Mouse (Mus musculus) kidney, postnatal 0 days (tissue): ENCODE measurements at regions not wholly inside any gene's neighbourhood (a gene's known extent, or its start where the extent isn't known, plus 50 kb on each side); places are given as distances from the start of the nearest gene placed in this dataset.
"Not testable (repeated sequence)": the region's sequence is repeated elsewhere in the genome, so short reads cannot be mapped to it uniquely, and the experiment has no call there.

Source experiments
- ATAC-seq: fragments of 200-750 bp; cut with Nextera tagmentation; replicated peaks from 2 replicates; pipeline ENCODE4 v1.8.0; 2017; ENCODE audit warnings: low read depth, moderate number of reproducible peaks, moderate TSS enrichment, moderate library complexity; ENCODE audit not compliant: low FRiP score
- DNase-seq: peaks from one replicate; pipeline ENCODE4 v3.0.0-alpha.2; 2016; ENCODE audit warnings: low spot score
- H3K27ac ChIP-seq: fragments of 300-500 bp; sonication (generic); 2 replicates; pipeline ENCODE4 v1.5.1; 2014; ENCODE audit warnings: mild to moderate bottlenecking
- H3K27me3 ChIP-seq: fragments of 300-500 bp; sonication (generic); 2 replicates; pipeline ENCODE4 v1.6.1; 2014; ENCODE audit warnings: low read length, mixed read lengths; ENCODE audit not compliant: insufficient read depth
- H3K36me3 ChIP-seq: fragments of 300-500 bp; sonication (generic); 2 replicates; pipeline ENCODE4 v1.6.1; 2014; ENCODE audit warnings: low read length, mixed read lengths; ENCODE audit not compliant: insufficient read depth
- H3K4me1 ChIP-seq: fragments of 300-500 bp; sonication (generic); replicated peaks from 2 replicates; pipeline ENCODE4 v1.6.1; 2014; ENCODE audit warnings: antibody characterized with exemption, low read length, mixed read lengths; ENCODE audit not compliant: insufficient read depth
- H3K4me2 ChIP-seq: fragments of 300-500 bp; sonication (generic); 2 replicates; pipeline ENCODE4 v1.6.1; 2014; ENCODE audit warnings: mild to moderate bottlenecking, low read length, moderate library complexity, mixed read lengths
- H3K4me3 ChIP-seq: fragments of 300-500 bp; sonication (generic); replicated peaks from 2 replicates; pipeline ENCODE4 v1.5.1; 2014; ENCODE audit warnings: low read depth, low read length
- H3K9ac ChIP-seq: fragments of 300-500 bp; sonication (generic); 2 replicates; pipeline ENCODE4 v1.6.1; 2014; ENCODE audit warnings: low read depth, low read length
- H3K9me3 ChIP-seq: fragments of 300-500 bp; sonication (generic); replicated peaks from 2 replicates; pipeline ENCODE4 v1.6.1; 2016; ENCODE audit warnings: low read length, inconsistent platforms, mixed read lengths
- CTCF ChIP-seq: IDR thresholded peaks from 2 replicates; pipeline ENCODE4 v1.5.1; 2016; ENCODE audit warnings: antibody characterized with exemption, low read depth, mild to moderate bottlenecking, moderate library complexity
- whole genome bisulfite sequencing: fragments of 180-500 bp; shearing (Covaris S2); extraction: QIAGEN DNeasy Blood & Tissue Kit; methylation state at CpG from one replicate; pipeline ENCODE4 v1.1.7; 2014; 5-methylcytosine and 5-hydroxymethylcytosine counted together

GRCm38 (mm10) chr13:45164001-45164778 is 85.7 kb downstream of the Gm9817 start:
- no peak overlapping the region for H3K4me2 ChIP-seq
- no peaks in the 10 kb centered on the region for H3K9me3 ChIP-seq
- no peak overlapping the region for H3K9ac ChIP-seq
- no peak overlapping the region for H3K27ac ChIP-seq
- 54% methylated on average over 6 of the region's 6 CpGs for WGBS
- H3K36me3 ChIP-seq = no peaks in the 10 kb centered on the region
- DNase-seq (no peak), ATAC-seq (no peak)
- H3K4me1 ChIP-seq = no peaks in the 10 kb centered on the region
- no peaks in the 10 kb centered on the region for H3K27me3 ChIP-seq
- TF ChIP-seq CTCF = no peak
- H3K4me3 ChIP-seq = no peak overlapping the region

- no peak for DNase-seq
- peak; percentile 52; the same call in 1 of the 2 replicates for TF ChIP-seq CTCF
- WGBS = 91% methylated on average over 3 of the region's 3 CpGs
These were observed 86.7 kb downstream of the Gm9817 start for GRCm38 (mm10) chr13:45165159-45165558.

GRCm38 (mm10) chr13:45169716-45170115 is 91.2 kb downstream of the Gm9817 start:
- no peaks in the 10 kb centered on the region for H3K4me1 ChIP-seq
- no peak overlapping the region for H3K4me2 ChIP-seq
- no peaks in the 10 kb centered on the region for H3K9me3 ChIP-seq
- H3K36me3 ChIP-seq = no peaks in the 10 kb centered on the region
- TF ChIP-seq CTCF = no peak
- no peaks in the 10 kb centered on the region for H3K27me3 ChIP-seq
- H3K27ac ChIP-seq = no peak overlapping the region
- DNase-seq = no peak
- H3K9ac ChIP-seq = no peak overlapping the region
- ATAC-seq = no peak
- H3K4me3 ChIP-seq = no peak overlapping the region

More at GRCm38 (mm10) chr13:45165159-45165558, 86.7 kb downstream of the Gm9817 start:
- no peak overlapping the region for H3K9ac ChIP-seq
- no peaks in the 10 kb centered on the region for H3K27me3 ChIP-seq
- H3K9me3 ChIP-seq = no peaks in the 10 kb centered on the region
- no peak for ATAC-seq
- no peaks in the 10 kb centered on the region for H3K36me3 ChIP-seq
- H3K4me1 ChIP-seq = no peaks in the 10 kb centered on the region
- H3K4me2 ChIP-seq = no peak overlapping the region
- no peak overlapping the region for H3K27ac ChIP-seq
- no peak overlapping the region for H3K4me3 ChIP-seq

- Histone ChIP-seq H3K4me1 (no peaks in the 10 kb centered on the region), H3K4me2 (no peak overlapping the region), H3K9me3 (no peaks in the 10 kb centered on the region), H3K9ac (no peak overlapping the region), H3K4me3 (no peak overlapping the region), H3K36me3 (no peaks in the 10 kb centered on the region), H3K27me3 (no peaks in the 10 kb centered on the region), H3K27ac (no peak overlapping the region)
- 43% methylated on average over 9 of the region's 9 CpGs for WGBS
- ATAC-seq (no peak), DNase-seq (no peak)
- no peak for TF ChIP-seq CTCF
These were observed 94.6 kb downstream of the Gm9817 start for GRCm38 (mm10) chr13:45173139-45173538.

GRCm38 (mm10) chr13:45175711-45176205 is 97.3 kb downstream of the Gm9817 start:
- not testable (repeated sequence) for H3K27ac ChIP-seq, H3K4me3 ChIP-seq, H3K9ac ChIP-seq, H3K36me3 ChIP-seq, ATAC-seq, H3K27me3 ChIP-seq, H3K9me3 ChIP-seq, H3K4me2 ChIP-seq, DNase-seq, H3K4me1 ChIP-seq
- 92% methylated on average over 3 of the region's 3 CpGs for WGBS
- TF ChIP-seq CTCF = 0 out of 2 replicates have a peak, but pooled peaks have one; percentile 4

- H3K36me3 ChIP-seq = no peaks in the 10 kb centered on the region
- no peak overlapping the region for H3K27ac ChIP-seq
- no peak overlapping the region for H3K4me3 ChIP-seq
- ATAC-seq (no peak), DNase-seq (no peak)
- TF ChIP-seq CTCF = no peak
- no peak overlapping the region for H3K4me2 ChIP-seq
- no peaks in the 10 kb centered on the region for H3K27me3 ChIP-seq
- 82% methylated on average over 1 of the region's 1 CpGs for WGBS
- no peak overlapping the region for H3K9ac ChIP-seq
- no peaks in the 10 kb centered on the region for H3K9me3 ChIP-seq
- H3K4me1 ChIP-seq = no peaks in the 10 kb centered on the region
These were observed 103.2 kb downstream of the Gm9817 start for GRCm38 (mm10) chr13:45181529-45182230.
